Mouse (Mus musculus) stomach, postnatal 0 days (tissue): Measurements from ENCODE around the gene Gabra5.

Experiments
- CTCF ChIP-seq: IDR thresholded peaks from 2 replicates; pipeline ENCODE4 v1.5.1; 2016; ENCODE audit warnings: antibody characterized with exemption, low read depth, mild to moderate bottlenecking, moderate library complexity
- EP300 ChIP-seq: optimal IDR thresholded peaks from 2 replicates; pipeline ENCODE3; 2016; ENCODE audit warnings: antibody characterized with exemption

GRCm38 (mm10) chr7:57386517-57387340 lies 123.1 kb downstream of the Gabra5 start, which contains the start of gene Gabrg3:
- TF ChIP-seq CTCF, result 0 out of 2 replicates have a peak, but pooled peaks have one; percentile 12
- TF ChIP-seq EP300, result no peak
